Mouse (Mus musculus) heart, adult 18-20 months (tissue): ENCODE data around the gene Insl3. TPM values are rescaled to one million over a fixed set of nuclear protein-coding genes. Genes with fewer than 3 reads are reported as not detected.

Experiments used
- DNase-seq, 2 experiments: peaks; one replicate each; pipeline ENCODE4 v3.0.0; 2021 to 2022; ENCODE audit warnings: mixed read lengths in 1 of 2
- long read RNA-seq, 2 experiments: library from polyadenylated mRNA; stranded (forward); transcript quantifications; one replicate each; pipeline ENCODE4 v2.0.0; 2021
- total RNA-seq, 2 experiments: library from RNA; stranded (reverse); gene quantifications; 2 replicates each; pipeline ENCODE4 v1.2.3; 2021

Insl3 gene
- total RNA-seq: 1 to 10 TPM; 1.3 to 1.6 TPM
- long read RNA-seq, experiment 1, partial matches to known transcripts: 0 of 1 reads
- long read RNA-seq, experiment 1, other reads (novel, unspliced or antisense): 1 of 1 reads
- long read RNA-seq, experiment 2: 0 reads

DNA sequence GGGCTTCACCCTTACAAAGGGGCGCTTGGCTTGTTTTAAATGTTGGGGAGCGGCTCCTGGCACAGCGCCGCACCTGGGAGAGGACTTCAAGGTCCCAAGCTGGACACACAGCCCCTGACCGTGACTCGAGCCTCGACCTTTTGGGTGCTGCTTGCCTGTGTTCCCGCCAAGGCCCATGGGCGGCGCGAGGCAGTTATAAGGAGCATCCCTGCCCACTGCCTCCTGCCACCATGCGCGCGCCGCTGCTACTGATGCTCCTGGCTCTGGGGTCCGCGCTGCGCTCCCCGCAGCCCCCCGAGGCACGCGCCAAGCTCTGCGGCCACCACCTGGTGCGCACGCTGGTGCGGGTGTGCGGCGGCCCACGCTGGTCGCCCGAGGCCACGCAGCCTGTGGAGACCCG is at the start of gene Insl3:
Gene Insl3 (plus strand): TSS at position 187 of the 400 bp plus-strand sequence.
- no peak for DNase-seq

DNA sequence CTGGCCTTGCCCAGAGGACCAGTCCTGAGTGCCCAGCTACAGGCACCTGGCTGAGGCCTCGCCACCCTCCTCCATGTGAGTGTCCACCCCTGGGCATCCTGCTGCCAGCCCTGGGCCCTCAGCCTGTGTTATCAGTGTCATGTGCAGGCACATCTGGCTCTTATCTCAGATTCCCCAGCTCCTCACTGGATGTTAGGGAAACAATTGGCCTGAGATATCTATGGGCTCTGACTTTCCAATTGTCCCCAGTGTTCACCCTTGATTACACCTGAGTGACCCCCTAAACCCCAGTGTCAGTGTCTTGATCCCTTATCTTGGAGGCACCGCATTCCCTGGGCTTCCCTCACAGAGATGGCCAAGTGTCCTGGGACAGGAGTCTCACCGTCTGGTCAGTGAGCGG is 49.7 kb upstream of the Insl3 start:
- DNase-seq: no peak

- no peak for DNase-seq
These were observed 43.5 kb upstream of the Insl3 start for GRCm38 (mm10) chr8:71645510-71645909.

- no peak for DNase-seq
These were observed 34.4 kb upstream of the Insl3 start for GRCm38 (mm10) chr8:71654600-71654999.

- no peak for DNase-seq
These were observed 31.2 kb upstream of the Insl3 start for GRCm38 (mm10) chr8:71657816-71658215.

DNA sequence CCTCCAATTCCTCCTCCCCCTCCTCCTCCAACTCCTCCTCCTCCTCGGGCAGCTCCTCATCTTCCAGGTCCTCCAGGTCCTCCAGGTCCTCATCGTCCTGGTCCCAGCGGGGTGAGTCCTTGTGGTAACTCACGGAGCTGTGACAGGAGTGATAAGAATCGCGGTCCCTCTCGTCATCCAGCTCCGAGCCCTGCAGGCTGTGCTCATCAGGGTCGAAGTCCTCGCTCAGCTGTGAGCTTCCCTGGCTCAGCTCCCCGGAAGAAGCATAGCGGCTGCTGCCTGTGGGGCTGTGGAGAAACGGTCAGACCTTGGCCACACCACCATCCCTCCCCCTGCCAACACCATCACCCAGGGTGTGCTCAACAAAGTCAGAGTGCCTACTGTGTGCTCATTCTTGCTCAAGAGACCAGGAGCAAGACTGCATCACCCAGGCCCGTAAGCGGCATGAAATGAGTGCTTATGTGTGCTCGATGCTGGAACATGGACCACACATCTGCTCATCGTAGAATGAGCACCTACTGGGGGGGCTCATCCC is 30.4 kb upstream of the Insl3 start:
- DNase-seq: no peak

GRCm38 (mm10) chr8:71659751-71660150 is 29.3 kb upstream of the Insl3 start:
- DNase-seq: no peak

GRCm38 (mm10) chr8:71660325-71661120 is 28.5 kb upstream of the Insl3 start:
- peak; percentile 77 to 93 for DNase-seq

GRCm38 (mm10) chr8:71665331-71666130 is 23.5 kb upstream of the Insl3 start:
- DNase-seq: no peak

DNA sequence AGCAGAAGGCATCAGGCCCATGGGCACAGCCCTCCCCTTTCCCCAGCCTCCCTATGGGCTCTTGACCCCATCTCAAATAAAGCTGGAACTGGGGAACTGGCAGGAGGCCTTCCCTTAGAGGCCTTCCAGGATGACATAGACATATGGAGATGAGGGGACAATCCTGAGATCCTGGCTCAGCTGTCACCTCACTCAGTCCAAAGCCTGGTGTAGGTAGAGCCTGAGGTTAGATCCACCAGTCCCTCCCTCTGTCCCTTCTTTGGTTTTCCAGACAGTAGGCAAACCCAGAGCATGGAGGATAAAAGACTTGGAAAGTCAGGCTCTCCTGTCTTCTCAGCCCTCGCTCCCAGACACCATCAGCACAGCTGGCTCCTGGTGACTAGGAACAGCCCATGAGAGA is 22.2 kb upstream of the Insl3 start:
- no peak for DNase-seq

DNA sequence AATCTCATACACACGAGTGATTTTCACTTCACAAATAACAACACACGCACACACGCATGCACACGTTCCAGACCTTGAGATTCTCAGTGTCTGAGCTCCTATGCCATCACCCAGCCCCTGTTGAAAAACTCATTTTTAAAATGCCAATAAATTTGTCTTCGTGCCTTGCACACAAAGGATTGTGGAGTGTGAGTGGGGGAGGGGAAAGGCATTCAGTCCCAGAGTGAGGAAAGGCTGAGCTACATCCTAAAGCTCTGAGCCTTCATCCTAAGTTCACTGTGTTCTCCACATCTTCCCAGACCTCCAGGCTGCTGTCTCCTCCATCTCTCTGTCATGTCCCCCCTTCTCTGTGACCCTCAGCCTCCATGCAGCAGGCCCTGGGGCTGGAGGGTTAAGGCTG is 21.8 kb upstream of the Insl3 start:
- DNase-seq: no peak

DNA sequence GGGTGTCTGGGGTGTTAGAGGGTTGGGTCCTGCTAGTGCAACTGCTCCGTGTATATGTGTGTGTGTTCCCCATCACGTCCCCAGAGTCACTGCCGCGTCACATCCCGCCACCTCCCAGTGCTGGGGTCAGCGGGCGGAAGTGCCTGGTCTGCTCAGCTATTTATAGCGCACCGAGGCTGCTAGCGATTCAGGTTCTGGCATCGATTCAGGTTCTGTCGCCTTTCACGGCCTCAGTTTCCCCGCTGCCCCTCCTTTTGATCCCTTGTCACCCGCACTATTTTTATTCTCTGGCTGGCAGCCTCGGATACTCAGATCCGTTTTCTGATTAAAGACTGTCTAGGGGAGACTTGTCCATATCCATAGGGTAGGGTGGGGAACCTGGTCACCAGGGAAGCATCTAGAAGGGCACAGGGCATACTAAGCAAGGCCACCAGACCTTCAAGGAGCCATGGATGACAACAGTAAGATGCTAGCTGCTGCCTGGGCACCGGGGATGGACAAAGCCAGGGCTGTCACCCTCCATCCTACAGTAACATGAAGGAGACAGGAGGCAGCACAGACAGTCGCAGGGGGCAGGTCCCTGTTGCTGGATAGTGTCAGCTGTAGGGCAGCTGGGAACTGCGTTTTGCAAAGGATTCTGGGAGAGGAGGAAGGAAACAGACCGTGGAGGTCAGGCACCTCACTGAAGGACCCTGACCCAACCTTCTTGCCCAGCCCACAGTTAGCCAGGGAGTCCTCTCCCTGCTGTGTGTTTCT is 20.6 kb upstream of the Insl3 start:
- DNase-seq: peak; percentile 51 to 59

DNA sequence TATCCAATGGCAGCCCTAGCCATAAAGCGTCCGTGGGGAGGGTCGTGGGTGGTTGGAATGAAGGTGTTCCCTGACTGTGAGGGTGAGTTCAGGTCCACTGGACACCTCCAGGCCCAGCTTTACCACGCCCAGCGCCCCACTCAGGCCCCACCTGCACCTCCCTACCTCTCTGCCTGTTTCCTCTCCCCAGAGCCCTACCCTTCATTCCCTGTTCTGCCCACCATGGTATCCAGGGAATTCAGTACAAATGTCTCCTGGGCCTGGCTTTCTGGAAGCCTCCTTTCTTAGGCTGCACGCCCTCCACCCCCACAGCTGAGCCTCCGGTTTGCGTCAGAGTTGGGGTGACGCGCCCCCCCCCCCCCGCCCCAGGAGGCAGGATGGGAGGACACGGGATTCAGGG is 18.8 kb upstream of the Insl3 start:
- DNase-seq: no peak

GRCm38 (mm10) chr8:71670621-71671548 is 18.1 kb upstream of the Insl3 start:
- DNase-seq: no peak

- DNase-seq: peak; percentile 88 to 92
These were observed 17.5 kb upstream of the Insl3 start, which contains the start of gene Unc13a for GRCm38 (mm10) chr8:71671549-71671965. Gene Unc13a (minus strand): TSS chr8:71671757.

- DNase-seq: no peak
These were observed 16.8 kb upstream of the Insl3 start for GRCm38 (mm10) chr8:71672168-71672735.

DNA sequence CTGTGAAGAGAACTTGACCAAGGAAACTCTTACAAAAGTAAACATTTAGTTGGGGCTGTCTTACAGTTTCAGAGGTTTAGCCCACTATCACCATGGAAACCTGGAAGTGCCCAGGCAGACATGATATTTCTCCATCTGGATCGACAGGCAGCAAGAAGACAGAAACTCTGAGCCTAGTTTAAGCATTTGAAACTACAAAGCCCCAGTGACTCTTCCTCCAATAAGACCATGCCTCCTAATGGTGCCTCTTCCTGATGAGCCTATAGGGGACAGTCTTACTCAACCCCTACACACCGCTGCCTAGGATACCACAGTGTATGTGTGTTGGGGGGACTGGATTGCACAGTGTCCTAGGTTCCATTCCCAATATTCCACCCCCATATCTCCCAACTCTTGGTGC is 14.9 kb upstream of the Insl3 start:
- DNase-seq: no peak

- DNase-seq: no peak
These were observed 13.5 kb upstream of the Insl3 start for GRCm38 (mm10) chr8:71675456-71676019.

- DNase-seq: peak; percentile 74 to 79
These were observed 12.8 kb upstream of the Insl3 start, which contains the start of gene Jak3 for GRCm38 (mm10) chr8:71676020-71676741. Gene Jak3 (plus strand): TSS chr8:71676296.
